Mouse (Mus musculus) kidney, embryonic 15.5 days (tissue): Measurements from ENCODE around the gene A2ml1. TPM values are rescaled to one million over a fixed set of nuclear protein-coding genes. Genes with fewer than 3 reads are reported as not detected.

Experiments
- ATAC-seq: fragments of 200-750 bp; cut with Nextera tagmentation; replicated peaks from 2 replicates; pipeline ENCODE4 v1.8.0; 2017; ENCODE audit warnings: moderate TSS enrichment; ENCODE audit not compliant: low FRiP score
- H3K27ac ChIP-seq: fragments of 300-500 bp; sonication (generic); 2 replicates; pipeline ENCODE4 v1.5.1; 2015; ENCODE audit warnings: mild to moderate bottlenecking, inconsistent platforms
- H3K27me3 ChIP-seq: fragments of 300-500 bp; sonication (generic); 2 replicates; pipeline ENCODE4 v1.6.1; 2015; ENCODE audit warnings: inconsistent platforms
- H3K36me3 ChIP-seq: fragments of 300-500 bp; sonication (generic); 2 replicates; pipeline ENCODE4 v1.6.1; 2015; ENCODE audit warnings: inconsistent platforms
- H3K4me1 ChIP-seq: fragments of 300-500 bp; sonication (generic); 2 replicates; pipeline ENCODE4 v1.6.1; 2015; ENCODE audit warnings: inconsistent platforms
- H3K4me2 ChIP-seq: fragments of 300-500 bp; sonication (generic); 2 replicates; pipeline ENCODE4 v1.6.1; 2015; ENCODE audit warnings: moderate library complexity, mild to moderate bottlenecking, inconsistent platforms
- H3K4me3 ChIP-seq: fragments of 300-500 bp; sonication (generic); replicated peaks from 2 replicates; pipeline ENCODE4 v1.5.1; 2015; ENCODE audit warnings: mild to moderate bottlenecking, inconsistent platforms
- H3K9ac ChIP-seq: fragments of 300-500 bp; sonication (generic); 2 replicates; pipeline ENCODE4 v1.6.1; 2015; ENCODE audit warnings: mild to moderate bottlenecking, inconsistent platforms
- H3K9me3 ChIP-seq: fragments of 300-500 bp; sonication (generic); replicated peaks from 2 replicates; pipeline ENCODE4 v1.6.1; 2016; ENCODE audit warnings: inconsistent platforms
- WGBS: fragments of 180-500 bp; shearing (Covaris S2); methylation state at CpG from one replicate; pipeline ENCODE4 v1.1.7; 2015; ENCODE audit warnings: mixed read lengths; 5-methylcytosine and 5-hydroxymethylcytosine counted together
- polyA plus RNA-seq: library from polyadenylated mRNA; unstranded; fragments of >200 nt; fragmentation: Nextera tagmentation; extraction: Ambion mirVana; gene quantifications from 2 replicates; pipeline ENCODE4 v1.2.1, GENCODE M21; 2015

A2ml1 gene
- polyA plus RNA-seq, 1 experiment from 2014 or later = 0.93 TPM

DNA sequence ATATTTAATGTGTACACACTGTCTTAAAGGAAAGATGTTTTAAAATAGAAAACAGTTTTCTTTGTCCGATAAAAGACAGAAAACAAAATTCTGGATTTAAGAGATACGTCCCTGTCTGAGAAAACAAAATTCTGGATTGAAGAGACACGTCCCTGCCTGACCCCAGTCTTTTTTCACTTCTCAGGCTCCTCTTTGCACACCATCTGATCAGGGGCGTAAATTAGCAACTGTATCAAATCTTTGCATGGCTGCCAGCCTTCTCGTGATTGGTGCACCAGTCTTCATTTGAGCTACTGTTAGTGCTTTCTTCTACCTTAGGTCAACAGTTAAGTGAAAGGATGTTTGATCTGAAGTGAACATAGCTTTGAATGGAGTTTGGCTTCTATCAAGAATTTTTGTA is 76.7 kb downstream of the A2ml1 start:
- H3K4me1 ChIP-seq = no peaks in the 10 kb centered on the region
- no peak overlapping the region for H3K4me3 ChIP-seq
- no peaks in the 10 kb centered on the region for H3K27me3 ChIP-seq
- no peak overlapping the region for H3K4me2 ChIP-seq
- no peak overlapping the region for H3K27ac ChIP-seq
- 75% methylated on average over 5 of the region's 5 CpGs for WGBS
- no peak overlapping the region for H3K9ac ChIP-seq
- no peak for ATAC-seq
- no peaks in the 10 kb centered on the region for H3K36me3 ChIP-seq
- no peaks in the 10 kb centered on the region for H3K9me3 ChIP-seq

- Histone ChIP-seq H3K27ac (no peak overlapping the region), H3K27me3 (no peaks in the 10 kb centered on the region), H3K9me3 (no peaks in the 10 kb centered on the region), H3K4me1 (no peaks in the 10 kb centered on the region), H3K9ac (no peak overlapping the region), H3K4me3 (no peak overlapping the region), H3K36me3 (no peaks in the 10 kb centered on the region), H3K4me2 (no peak overlapping the region)
- no peak for ATAC-seq
- WGBS = 79% methylated on average over 1 of the region's 1 CpGs
These were observed 86.1 kb downstream of the A2ml1 start for GRCm38 (mm10) chr6:128495346-128495745.

GRCm38 (mm10) chr6:128494646-128495331 is 86.6 kb downstream of the A2ml1 start:
- 48% methylated on average over 15 of the region's 15 CpGs for WGBS
- no peaks in the 10 kb centered on the region for H3K36me3 ChIP-seq

GRCm38 (mm10) chr6:128491916-128492315 is 89.5 kb downstream of the A2ml1 start:
- H3K4me2 ChIP-seq = no peak overlapping the region
- H3K27ac ChIP-seq = no peak overlapping the region
- no peaks in the 10 kb centered on the region for H3K4me1 ChIP-seq
- no peaks in the 10 kb centered on the region for H3K36me3 ChIP-seq
- ATAC-seq = no peak
- H3K9ac ChIP-seq = no peak overlapping the region
- no peak overlapping the region for H3K4me3 ChIP-seq
- no peaks in the 10 kb centered on the region for H3K27me3 ChIP-seq
- no peaks in the 10 kb centered on the region for H3K9me3 ChIP-seq
- 84% methylated on average over 4 of the region's 4 CpGs for WGBS

More at GRCm38 (mm10) chr6:128494646-128495331, 86.6 kb downstream of the A2ml1 start:
- no peak overlapping the region for H3K27ac ChIP-seq
- no peak overlapping the region for H3K4me2 ChIP-seq
- no peak for ATAC-seq
- H3K4me3 ChIP-seq = no peak overlapping the region
- H3K4me1 ChIP-seq = no peaks in the 10 kb centered on the region
- no peaks in the 10 kb centered on the region for H3K9me3 ChIP-seq
- H3K9ac ChIP-seq = no peak overlapping the region
- no peaks in the 10 kb centered on the region for H3K27me3 ChIP-seq

- no peak overlapping the region for H3K27ac ChIP-seq
- no peak overlapping the region for H3K4me3 ChIP-seq
- no peaks in the 10 kb centered on the region for H3K9me3 ChIP-seq
- no peak overlapping the region for H3K9ac ChIP-seq
- no peaks in the 10 kb centered on the region for H3K4me1 ChIP-seq
- no peaks in the 10 kb centered on the region for H3K27me3 ChIP-seq
- no peak overlapping the region for H3K4me2 ChIP-seq
- no peak for ATAC-seq
- WGBS = 95% methylated on average over 10 of the region's 10 CpGs
- H3K36me3 ChIP-seq = no peaks in the 10 kb centered on the region
These were observed 91.3 kb downstream of the A2ml1 start for GRCm38 (mm10) chr6:128490141-128490540.

Other genes starting within 250 kb of the A2ml1 start
- 23.1 and 26.5 TPM in 2 replicates for gene Tulp3, start 225.8 kb downstream of the A2ml1 start, polyA plus RNA-seq
- gene Rhno1, start 218.7 kb downstream of the A2ml1 start, polyA plus RNA-seq = 122 TPM in 2 replicates
- 33.7 and 36.4 TPM in 2 replicates for gene Foxm1, start 218.6 kb downstream of the A2ml1 start, polyA plus RNA-seq
- gene Tex52, start 206.2 kb downstream of the A2ml1 start, polyA plus RNA-seq = 0.26 and 0.44 TPM in 2 replicates
- gene Gm44596, start 206.1 kb downstream of the A2ml1 start, polyA plus RNA-seq = not detected in 2 replicates
- 18.8 and 20.1 TPM in 2 replicates for gene Nrip2, start 182.3 kb downstream of the A2ml1 start, polyA plus RNA-seq
- 30.5 and 35.9 TPM in 2 replicates for gene Itfg2, start 156.7 kb downstream of the A2ml1 start, polyA plus RNA-seq
- gene Fkbp4, start 142.9 kb downstream of the A2ml1 start, polyA plus RNA-seq = 521 and 534 TPM in 2 replicates
- 1.6 and 2.2 TPM in 2 replicates for gene Pzp, start 54.9 kb downstream of the A2ml1 start, polyA plus RNA-seq
- gene Klrb1a, start 41.9 kb upstream of the A2ml1 start, polyA plus RNA-seq = 0.39 TPM in 1 of 2 replicates, not detected in the other
- 0.37 TPM in 1 of 2 replicates, not detected in the other for gene Clec2h, start 80.8 kb upstream of the A2ml1 start, polyA plus RNA-seq
- not detected in 2 replicates for gene Klrb1, start 141.5 kb upstream of the A2ml1 start, polyA plus RNA-seq
- 0.17 and 0.22 TPM in 2 replicates for gene Klrb1c, start 207.6 kb upstream of the A2ml1 start, polyA plus RNA-seq
- not detected in 2 replicates for gene Gm44511, start 244.7 kb upstream of the A2ml1 start, polyA plus RNA-seq
- gene Klrb1b, start 244.7 kb upstream of the A2ml1 start, polyA plus RNA-seq = 0.09 TPM in 1 of 2 replicates, not detected in the other